Mouse (Mus musculus) lung, postnatal 25 days (tissue): Measurements from ENCODE around the gene Ltbp1.

Experiments
- DNase-seq: peaks from one replicate; pipeline ENCODE4 v3.0.0; 2022; ENCODE audit warnings: low spot score

The Ltbp1 gene

GRCm38 (mm10) chr17:75004820-75005219 is 548 bp upstream of the Ltbp1 start:
- peak; percentile 78 for DNase-seq

GRCm38 (mm10) chr17:75005685-75006680 is 615 bp downstream of the Ltbp1 start:
- DNase-seq: peak; percentile 15

GRCm38 (mm10) chr17:75010955-75011354 is 5.6 kb downstream of the Ltbp1 start:
- no peak for DNase-seq

- no peak for DNase-seq
Measured at GRCm38 (mm10) chr17:75013211-75013610, 7.8 kb downstream of the Ltbp1 start.

- DNase-seq: no peak
Measured at GRCm38 (mm10) chr17:75013868-75014267, 8.5 kb downstream of the Ltbp1 start.

- no peak for DNase-seq
Measured at GRCm38 (mm10) chr17:75014601-75015356, 9.4 kb downstream of the Ltbp1 start.

GRCm38 (mm10) chr17:75015546-75015945 is 10.2 kb downstream of the Ltbp1 start:
- DNase-seq: no peak

- DNase-seq: no peak
Measured at GRCm38 (mm10) chr17:75017423-75017822, 12.1 kb downstream of the Ltbp1 start.

GRCm38 (mm10) chr17:75018142-75018541 is 12.8 kb downstream of the Ltbp1 start:
- no peak for DNase-seq

GRCm38 (mm10) chr17:75020026-75020425 is 14.7 kb downstream of the Ltbp1 start:
- no peak for DNase-seq

- DNase-seq: no peak
Measured at GRCm38 (mm10) chr17:75020619-75021018, 15.3 kb downstream of the Ltbp1 start.

- no peak for DNase-seq
Measured at GRCm38 (mm10) chr17:75027358-75028131, 22.2 kb downstream of the Ltbp1 start.

- DNase-seq: no peak
Measured at GRCm38 (mm10) chr17:75033356-75033755, 28.0 kb downstream of the Ltbp1 start.

- no peak for DNase-seq
Measured at GRCm38 (mm10) chr17:75033872-75034615, 28.7 kb downstream of the Ltbp1 start.

- DNase-seq: no peak
Measured at GRCm38 (mm10) chr17:75036881-75037280, 31.5 kb downstream of the Ltbp1 start.

GRCm38 (mm10) chr17:75039017-75039416 is 33.6 kb downstream of the Ltbp1 start:
- DNase-seq: no peak

- DNase-seq: no peak
Measured at GRCm38 (mm10) chr17:75049366-75049969, 44.1 kb downstream of the Ltbp1 start.

GRCm38 (mm10) chr17:75051440-75051925 is 46.1 kb downstream of the Ltbp1 start:
- no peak for DNase-seq

GRCm38 (mm10) chr17:75055235-75055634 is 49.9 kb downstream of the Ltbp1 start:
- no peak for DNase-seq

GRCm38 (mm10) chr17:75055961-75056360 is 50.6 kb downstream of the Ltbp1 start:
- DNase-seq: no peak

GRCm38 (mm10) chr17:75056631-75057030 is 51.3 kb downstream of the Ltbp1 start:
- no peak for DNase-seq
